Comparison of ENCODE assay signal across 8 mouse cellular contexts in the genomic region with DNA sequence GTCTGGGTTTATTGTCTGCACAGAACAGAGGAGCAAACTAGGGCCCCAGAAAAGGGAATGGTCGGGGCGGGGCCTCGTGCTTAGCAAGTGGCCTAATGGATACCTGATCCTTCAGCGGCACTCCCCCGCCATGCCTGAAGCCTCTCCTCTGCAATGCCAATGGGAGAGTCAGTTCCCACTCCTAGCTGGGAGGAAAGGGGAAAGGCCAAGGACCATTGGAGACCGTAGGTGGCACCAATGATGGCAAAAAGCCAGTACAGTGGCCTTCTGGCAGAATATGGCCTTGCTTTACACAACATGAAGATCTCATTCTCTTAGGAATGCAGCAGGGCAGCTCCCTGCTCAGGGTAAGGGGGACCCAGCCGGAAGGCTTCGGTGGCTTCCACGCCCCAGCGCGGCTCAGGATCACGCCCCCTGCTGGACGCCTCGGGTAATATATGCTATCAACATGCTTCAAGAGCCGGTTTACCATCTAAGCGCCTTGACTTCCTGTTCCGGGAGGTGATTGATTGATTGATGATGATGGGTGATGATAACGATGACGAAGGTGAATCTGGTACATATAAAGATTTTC. TPM values are rescaled to one million over a fixed set of nuclear protein-coding genes. Genes with fewer than 3 reads are reported as not detected.
DNase-seq lines count a peak whose midpoint lies in the region; ATAC-seq and TF ChIP-seq lines count a peak whose summit lies in the region.

No protein-coding gene starts in this region.

- H3K4me1 ChIP-seq in spleen, adult 2 months (ENCODE audit: control insufficient read depth, insufficient read depth, insufficient read length): no peaks in the 10 kb centered on the region
- peaks cover 7% of the 10 kb centered on the region for H3K4me1 ChIP-seq in forebrain, embryonic 12.5 days
- peaks cover 20% of the 10 kb centered on the region for H3K4me1 ChIP-seq in limb, embryonic 10.5 days

- TF ChIP-seq POLR2A in spleen, adult 2 months (IDR thresholded peaks at IDR 0.05; ENCODE audit: low read depth, low read length): no peak

- no peak overlapping the region for H3K9ac ChIP-seq in forebrain, embryonic 12.5 days

- H3K27me3 ChIP-seq in spleen, adult 2 months (ENCODE audit: control insufficient read depth, insufficient read depth, low read length): no peaks in the 10 kb centered on the region
- 0 out of 2 replicates have a peak, but pooled peaks cover 2% of the 10 kb centered on the region for H3K27me3 ChIP-seq in forebrain, embryonic 12.5 days
- H3K27me3 ChIP-seq in limb, embryonic 10.5 days (ENCODE audit: low read depth, poor library complexity, severe bottlenecking): no peaks in the 10 kb centered on the region

- peak in 1 of 2 experiments; percentile 9 for DNase-seq in spleen, adult 2 months (ENCODE audit: low read depth in 1 of 2, low spot score in 2 of 2)
- DNase-seq in spleen, adult 12 weeks (ENCODE audit: low spot score): no peak
- peak; percentile 88 for DNase-seq in adrenal gland, adult 2 months
- DNase-seq in limb, embryonic 10.5 days (ENCODE audit: low spot score): peak; percentile 89
- DNase-seq in natural killer cell, adult 2 months (ENCODE audit: low spot score in 2 of 2): peak; percentile 33 to 44
- DNase-seq in Muller cell, postnatal 12 days (ENCODE audit: inconsistent ontology term): no peak
- DNase-seq in cerebellum, adult 11 months: no peak

- no peak overlapping the region for H3K27ac ChIP-seq in spleen, adult 2 months (ENCODE audit: insufficient read depth, low read length)
- no peak overlapping the region for H3K27ac ChIP-seq in forebrain, embryonic 12.5 days
- peak overlapping the region; percentile 79 for H3K27ac ChIP-seq in limb, embryonic 10.5 days

- no peaks in the 10 kb centered on the region for H3K9me3 ChIP-seq in forebrain, embryonic 12.5 days
- H3K9me3 ChIP-seq in limb, embryonic 10.5 days (replicated peaks): no peaks in the 10 kb centered on the region

- 0 out of 2 replicates have a peak overlapping the region, but pooled peaks have one; percentile 17 for H3K4me2 ChIP-seq in forebrain, embryonic 12.5 days

- peak; percentile 35; the same call in 1 of the 2 replicates for TF ChIP-seq CTCF in spleen, adult 2 months (IDR thresholded peaks at IDR 0.05; ENCODE audit: extremely low read depth, insufficient read depth, insufficient read length, insufficient replicate concordance)

- no peak for ATAC-seq in forebrain, embryonic 12.5 days (ENCODE audit: low FRiP score)

- H3K4me3 ChIP-seq in spleen, adult 2 months (ENCODE audit: extremely low read depth, insufficient read depth, insufficient read length): no peak overlapping the region
- H3K4me3 ChIP-seq in forebrain, embryonic 12.5 days (replicated peaks): 0 out of 2 replicates have a peak overlapping the region, but pooled peaks have one; percentile 5
- H3K4me3 ChIP-seq in limb, embryonic 10.5 days: peak overlapping the region; percentile 34

- no peaks in the 10 kb centered on the region for H3K36me3 ChIP-seq in spleen, adult 2 months (ENCODE audit: control insufficient read depth, insufficient read depth, low read length)
- H3K36me3 ChIP-seq in forebrain, embryonic 12.5 days (replicated peaks): no peaks in the 10 kb centered on the region
- no peaks in the 10 kb centered on the region for H3K36me3 ChIP-seq in limb, embryonic 10.5 days

- WGBS in spleen, adult 2 months: 24% methylated on average over 19 of the region's 19 CpGs
- WGBS in forebrain, embryonic 12.5 days: 5% methylated on average over 19 of the region's 19 CpGs
- 4% methylated on average over 19 of the region's 19 CpGs for WGBS in limb, embryonic 10.5 days

RNA-seq across cellular contexts. Expression of a gene that starts 13.8 kb away (rescaled TPM):
- polyA plus RNA-seq in spleen, adult 2 months (2012; rRNA removed): 0.28 and 0.41 TPM in 2 replicates
- total RNA-seq in adrenal gland, adult 2 months (2021): not detected
- 0.20 and 0.22 TPM in 2 replicates for polyA plus RNA-seq in adrenal gland, adult 2 months (2012; rRNA removed)
- polyA plus RNA-seq in forebrain, embryonic 12.5 days (2016; fragmentation: Nextera tagmentation; extraction: Ambion mirVana): not detected in 2 replicates
- polyA plus RNA-seq in limb, embryonic 10.5 days (2016; fragmentation: Nextera tagmentation; extraction: Ambion mirVana): not detected in 2 replicates

RNA-seq across cellular contexts. Expression of a gene that starts 29.6 kb away (rescaled TPM):
- 5.5 and 6.1 TPM in 2 replicates for polyA plus RNA-seq in spleen, adult 2 months (2012; rRNA removed)
- 10 to 100 TPM; 41.5 to 60.9 TPM for total RNA-seq in adrenal gland, adult 2 months (2021)
- 111 TPM in 2 replicates for polyA plus RNA-seq in adrenal gland, adult 2 months (2012; rRNA removed)
- 18.4 and 19.2 TPM in 2 replicates for polyA plus RNA-seq in forebrain, embryonic 12.5 days (2016; fragmentation: Nextera tagmentation; extraction: Ambion mirVana)
- polyA plus RNA-seq in limb, embryonic 10.5 days (2016; fragmentation: Nextera tagmentation; extraction: Ambion mirVana): 15.0 and 18.1 TPM in 2 replicates

RNA-seq across cellular contexts. Expression of a gene that starts 49.5 kb away (rescaled TPM):
- polyA plus RNA-seq in spleen, adult 2 months (2012; rRNA removed): not detected in 2 replicates
- under 1 TPM; 0.29 to 0.41 TPM for total RNA-seq in adrenal gland, adult 2 months (2021)
- 0.27 and 0.35 TPM in 2 replicates for polyA plus RNA-seq in adrenal gland, adult 2 months (2012; rRNA removed)
- 0.06 TPM in 1 of 2 replicates, not detected in the other for polyA plus RNA-seq in forebrain, embryonic 12.5 days (2016; fragmentation: Nextera tagmentation; extraction: Ambion mirVana)
- 0.06 TPM in 1 of 2 replicates, not detected in the other for polyA plus RNA-seq in limb, embryonic 10.5 days (2016; fragmentation: Nextera tagmentation; extraction: Ambion mirVana)

Comparison
In these comparisons a context has a peak if more than half of its experiments do, and no peak if none do; other contexts are left out.
1. DNase-seq: peak in adrenal gland, adult 2 months (single experiment), limb, embryonic 10.5 days (single experiment) and natural killer cell, adult 2 months (2 of 2); none in spleen, adult 12 weeks (single experiment), Muller cell, postnatal 12 days (single experiment) and cerebellum, adult 11 months (single experiment).